Mouse (Mus musculus): ENCODE measurements at regions not wholly inside any gene's neighbourhood (a gene's known extent, or its start where the extent isn't known, plus 50 kb on each side); places are given as distances from the start of the nearest gene placed in this dataset.

DNA sequence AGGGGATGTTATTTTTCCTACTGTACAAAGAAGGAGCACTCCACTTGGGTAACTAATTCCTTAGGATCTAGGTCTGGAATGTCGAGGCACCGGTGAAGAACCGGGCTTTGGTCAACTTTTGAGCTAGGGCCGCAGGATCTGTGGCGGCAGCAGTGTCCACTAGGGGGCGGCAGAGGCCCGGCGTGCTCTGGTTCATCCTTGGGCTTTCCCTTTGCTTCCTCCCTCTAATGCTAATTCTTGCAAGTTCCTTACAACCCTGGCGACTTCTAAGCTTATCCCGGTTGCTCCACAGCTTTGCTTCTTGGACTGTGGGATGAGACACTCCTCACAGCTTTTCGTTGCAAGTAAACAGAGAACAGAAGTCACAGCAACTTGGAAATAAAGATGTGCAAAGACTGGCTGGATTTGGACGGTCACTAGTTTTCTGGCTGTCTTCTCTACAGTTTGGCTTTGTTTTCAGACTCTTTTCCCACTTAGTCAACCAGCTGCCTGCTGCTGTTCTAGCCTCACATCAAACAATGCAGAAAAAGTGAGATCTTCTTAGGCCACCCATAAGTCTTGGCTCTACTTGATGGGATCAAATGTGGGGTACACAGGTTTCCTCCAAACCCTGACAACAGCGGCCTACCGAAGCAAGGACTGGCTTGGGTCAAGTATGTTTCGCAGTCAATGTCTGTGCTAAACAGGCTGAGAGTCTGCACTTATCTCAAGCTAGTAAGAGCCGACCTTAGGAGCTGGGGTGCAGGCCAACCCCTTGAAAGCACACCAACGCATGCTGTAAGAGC lies 51.2 kb upstream of the Tmem72 start:
- DNase-seq, result peak; percentile 78

DNA sequence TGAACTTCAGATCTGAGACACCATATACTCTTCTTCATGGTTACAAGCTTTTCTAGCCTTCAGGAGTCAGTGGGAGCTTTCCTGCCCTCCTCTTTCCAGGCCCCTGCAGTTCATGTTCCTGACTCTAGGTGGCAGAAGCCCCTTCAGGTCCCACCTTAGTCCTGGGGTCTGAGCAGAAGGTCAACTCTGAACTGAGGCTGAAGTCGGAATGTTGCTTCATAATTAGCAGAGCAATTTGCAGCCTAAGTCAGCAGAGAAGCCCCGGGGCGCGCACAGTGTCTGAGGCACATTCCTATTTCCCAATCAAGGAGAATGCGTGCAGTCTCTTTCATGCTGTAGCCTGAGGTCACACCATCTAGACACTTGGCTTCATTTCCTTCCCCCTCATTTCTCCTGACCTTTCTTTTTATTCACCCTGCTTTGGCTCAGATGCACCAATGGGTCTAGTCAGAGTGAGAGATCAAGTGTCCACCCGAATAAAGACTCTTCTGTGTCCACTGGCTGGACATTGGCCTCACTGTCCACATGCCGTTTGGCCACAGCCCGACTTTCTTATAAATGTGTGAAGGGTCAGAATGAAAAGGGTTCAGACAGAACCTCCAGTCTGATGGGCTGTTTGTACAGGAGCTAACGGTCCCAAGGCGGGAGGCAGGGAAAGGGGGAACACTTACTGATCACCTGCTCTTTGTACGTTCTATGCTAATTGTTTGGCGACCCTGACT lies 58.4 kb upstream of the Tmem72 start:
- no peak for DNase-seq

DNA sequence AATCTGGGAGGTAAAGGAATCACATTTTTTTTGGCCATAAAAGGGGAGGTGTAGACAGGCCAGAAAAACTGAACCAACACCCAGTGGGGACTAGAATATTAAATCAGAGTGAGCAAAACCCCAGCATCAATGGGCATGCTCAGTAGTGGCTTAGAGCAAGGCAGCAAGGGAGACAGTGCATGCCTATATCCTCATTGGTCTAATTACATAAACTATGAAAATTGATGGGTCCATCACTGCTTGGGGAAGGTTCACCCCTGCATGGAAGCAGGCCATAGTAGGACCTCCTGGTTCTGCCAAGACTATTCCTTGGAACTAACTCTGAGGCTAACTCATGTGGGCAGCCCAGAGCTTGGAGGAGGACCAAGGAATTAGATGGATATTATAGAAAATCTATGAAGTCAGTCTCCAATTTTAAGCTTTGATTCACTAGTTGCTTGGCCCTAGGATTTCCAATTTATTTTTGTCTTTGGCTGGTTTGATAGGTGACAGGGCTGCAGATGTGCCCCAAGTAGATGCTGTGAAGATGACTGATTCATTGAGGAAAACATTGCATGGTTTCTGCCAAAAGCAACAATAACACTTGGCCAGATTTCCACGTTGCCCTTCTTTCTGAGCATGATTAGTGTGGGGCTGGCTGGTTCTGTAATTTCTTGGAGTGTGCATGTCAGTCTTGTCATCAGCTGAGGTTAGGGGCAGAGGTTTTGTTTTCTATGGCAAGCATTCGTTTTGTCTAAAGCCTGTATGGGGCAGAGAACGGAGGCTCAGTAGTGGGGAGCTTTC lies 70.0 kb upstream of the Tmem72 start:
- no peak for DNase-seq

DNA sequence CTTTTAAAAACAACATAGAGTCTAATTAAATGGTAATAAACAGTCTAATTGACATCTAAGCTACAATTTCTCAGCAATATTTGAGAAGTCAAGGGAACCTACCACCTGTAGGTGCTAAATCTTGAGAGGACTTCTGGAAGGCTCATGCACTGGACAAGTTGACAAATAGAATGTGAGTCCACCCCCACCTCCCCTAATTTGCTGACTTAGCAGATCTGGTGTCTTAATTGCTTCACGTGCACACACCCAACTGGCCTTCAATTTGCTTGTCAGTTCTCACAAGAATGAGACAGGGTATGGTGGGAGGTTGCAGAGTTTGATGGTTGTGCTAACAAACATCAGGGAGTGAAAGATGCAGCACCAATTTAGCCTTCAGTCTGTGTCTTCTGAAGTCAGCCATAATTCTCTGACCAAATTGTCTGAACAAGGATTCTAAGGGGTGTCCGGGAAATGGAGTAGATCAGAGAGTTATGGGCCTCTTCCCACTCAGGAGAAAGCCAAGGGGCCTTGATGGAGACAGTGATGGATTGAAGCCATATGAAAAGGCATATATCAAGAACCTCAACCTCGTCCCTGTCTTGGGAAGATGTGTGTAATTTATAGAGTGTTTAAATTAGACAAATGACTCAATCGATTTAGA lies 76.7 kb upstream of the Tmem72 start:
- DNase-seq, result no peak

DNA sequence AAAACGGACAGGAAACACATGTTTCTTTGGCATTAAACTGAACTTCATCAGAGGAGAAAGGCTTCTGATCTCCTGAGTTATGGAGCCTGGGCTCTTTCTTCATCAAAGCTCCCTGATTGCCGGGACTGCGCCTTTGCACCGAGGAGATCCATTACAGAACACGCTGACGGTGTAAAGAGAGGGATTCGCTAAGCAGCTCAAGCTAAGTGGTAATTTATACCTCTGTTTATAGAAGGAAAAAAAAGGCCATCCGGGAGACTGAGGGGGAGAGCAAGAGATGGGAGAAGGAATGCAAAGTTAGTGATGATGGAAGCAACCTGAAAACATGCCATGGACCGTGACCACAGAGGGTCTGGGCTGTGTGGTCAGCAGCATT lies 77.2 kb upstream of the Tmem72 start:
- no peak for DNase-seq

DNA sequence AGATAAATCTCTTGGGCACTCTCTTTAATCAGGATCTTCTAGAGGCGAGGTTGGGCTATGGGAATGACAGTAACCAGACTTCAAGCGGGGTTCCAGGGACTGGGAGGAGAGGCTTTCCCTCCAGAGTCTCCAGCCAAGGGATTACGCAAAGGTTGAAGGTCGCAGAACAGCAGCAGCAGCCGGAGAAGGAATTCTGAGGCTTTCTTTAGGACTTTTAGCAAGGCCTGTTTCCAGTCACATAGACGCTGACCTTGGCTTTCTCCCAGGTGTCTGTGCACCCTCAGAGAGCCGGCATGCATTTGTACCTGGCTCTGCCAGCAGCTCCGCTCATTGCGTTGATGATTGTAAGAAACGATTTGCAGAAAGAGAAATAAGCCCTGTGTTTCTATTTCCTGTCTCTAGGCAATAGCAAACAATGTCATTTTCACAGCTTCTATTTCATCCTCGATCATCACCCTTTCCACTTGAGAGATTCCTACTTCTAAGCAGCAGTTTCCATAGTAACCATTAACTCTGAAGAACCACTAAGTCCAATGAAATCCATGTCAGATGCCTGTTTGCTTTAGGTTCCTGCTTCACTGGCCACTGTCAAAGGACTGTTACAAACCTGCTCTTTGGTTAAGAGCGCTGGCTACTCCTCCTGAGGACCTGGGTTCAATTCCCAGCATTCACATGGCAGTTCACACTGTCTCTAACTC lies 104.7 kb upstream of the Tmem72 start:
- no peak for DNase-seq

DNA sequence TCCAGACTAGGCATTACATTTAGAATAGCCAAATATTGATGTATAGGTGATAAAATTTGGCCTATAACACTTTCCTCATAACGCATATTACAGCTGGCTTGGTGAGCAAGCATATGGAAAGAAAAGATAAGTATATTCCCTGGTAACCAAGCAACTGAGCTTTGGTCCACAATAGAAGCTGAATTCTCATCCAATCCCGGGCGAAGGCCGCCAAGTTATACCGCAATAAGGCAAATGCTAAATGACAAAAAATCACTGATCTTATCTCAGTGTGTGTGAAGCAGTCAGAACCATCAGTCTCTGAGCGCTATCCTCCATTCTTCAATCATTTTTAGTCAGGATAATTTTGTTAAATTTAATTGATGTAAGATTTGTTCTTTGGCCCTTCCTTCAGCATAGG lies 105.9 kb upstream of the Tmem72 start:
- no peak for DNase-seq

DNA sequence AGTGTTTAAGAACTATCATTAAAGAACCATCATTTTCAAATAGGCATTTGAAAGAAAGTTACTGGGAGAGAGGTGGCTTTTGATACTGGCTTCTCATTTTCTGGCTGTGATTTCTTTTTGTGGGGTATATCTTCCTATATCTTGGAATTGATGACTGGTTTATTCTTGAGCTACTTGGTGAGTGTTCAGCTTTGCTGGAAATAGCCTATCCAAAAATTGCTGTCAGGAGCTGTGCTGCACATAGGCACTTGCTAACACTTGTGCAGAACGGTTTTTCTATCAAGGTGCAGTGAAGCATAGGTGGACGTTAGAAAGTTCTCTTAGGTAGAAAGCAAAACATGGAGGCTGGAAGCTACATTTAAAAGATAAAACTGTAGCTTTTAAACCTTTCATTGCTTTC lies 108.9 kb upstream of the Tmem72 start:
- DNase-seq, result no peak

DNA sequence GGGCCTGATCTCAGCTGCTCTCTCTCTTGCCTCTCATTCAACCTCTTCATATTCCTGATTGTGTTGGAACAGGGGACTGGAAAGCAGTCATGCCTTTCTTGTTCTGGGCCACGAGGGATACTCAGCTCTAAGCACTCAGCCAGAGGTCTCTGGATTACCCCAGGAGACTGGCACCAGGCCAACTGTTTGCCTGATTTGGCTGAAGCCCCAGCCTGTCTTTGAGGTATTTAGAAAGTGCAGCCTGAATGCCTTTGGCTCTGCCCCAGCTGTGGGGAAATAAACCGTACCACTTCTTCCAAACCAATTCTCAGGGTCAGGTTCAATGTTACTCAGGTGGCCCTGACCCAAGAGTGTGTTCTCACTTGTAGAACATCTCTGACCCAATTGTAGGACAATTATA lies 112.6 kb upstream of the Tmem72 start:
- no peak for DNase-seq

DNA sequence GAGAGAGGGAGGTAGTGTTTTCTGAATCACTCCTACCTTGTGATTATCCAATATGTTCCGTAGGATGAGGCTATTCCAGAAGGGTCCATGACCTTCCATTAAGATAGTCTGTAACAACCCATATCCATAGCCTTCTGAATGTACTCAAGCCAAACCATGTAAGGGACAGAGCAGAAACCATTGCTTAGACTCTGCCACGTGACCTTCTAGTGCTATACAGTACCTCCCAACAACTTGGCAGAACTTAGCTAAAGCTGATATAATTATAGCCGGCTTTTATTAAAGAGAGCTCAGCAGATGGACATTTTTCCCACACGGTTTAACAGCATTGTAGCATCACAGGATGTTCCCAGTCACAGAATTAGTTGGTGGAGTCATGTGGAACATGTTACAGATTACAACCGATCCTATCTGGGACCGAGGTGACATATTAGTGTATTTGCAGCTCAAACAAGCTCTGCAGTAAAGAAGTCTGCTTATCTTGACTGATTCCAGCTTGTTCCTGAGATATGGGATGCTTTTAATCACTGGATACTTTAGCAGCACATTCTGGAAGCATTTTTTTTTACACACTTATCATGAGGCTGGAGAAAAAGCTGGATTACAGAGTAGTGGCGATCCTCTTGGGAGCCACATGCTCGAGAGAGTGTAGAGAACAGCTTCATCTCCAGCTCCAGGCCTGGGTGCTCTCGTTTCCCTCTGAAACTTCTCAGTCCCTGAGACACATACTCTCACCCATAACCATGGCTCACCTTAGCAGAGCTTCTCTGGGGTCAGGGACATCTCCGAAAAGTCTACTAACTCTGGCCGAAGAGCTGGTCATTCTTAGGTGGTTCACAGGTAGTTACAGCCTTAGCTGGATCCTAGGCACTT lies 129.5 kb upstream of the Tmem72 start:
- DNase-seq, result no peak

DNA sequence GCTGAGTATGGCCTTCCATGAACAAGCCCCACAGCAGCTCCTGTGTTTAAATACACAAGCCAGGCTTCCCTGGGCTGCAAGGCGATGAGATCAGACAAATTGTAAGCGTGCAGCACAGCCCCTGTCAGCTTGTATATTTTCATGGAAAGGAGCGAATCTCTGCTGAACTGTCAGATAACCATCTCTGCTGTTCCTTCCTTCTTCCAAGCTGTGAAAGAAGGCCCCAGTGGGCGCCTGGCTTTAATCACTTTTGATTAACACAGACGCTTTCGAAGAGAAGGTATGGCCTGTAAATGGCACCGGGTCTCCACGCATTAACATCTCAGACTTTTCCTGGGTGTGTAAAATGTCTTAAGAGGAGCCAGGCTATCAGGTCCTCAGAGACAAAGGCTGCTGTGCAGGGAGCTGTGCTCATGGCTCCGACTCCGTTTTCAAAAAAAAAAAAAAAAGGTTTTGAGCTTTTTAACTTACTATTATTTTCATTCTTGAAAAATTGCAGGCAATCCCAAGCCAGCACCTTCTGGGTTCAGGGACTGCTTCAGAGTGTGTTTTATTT lies 131.9 kb upstream of the Tmem72 start:
- DNase-seq, result no peak

DNA sequence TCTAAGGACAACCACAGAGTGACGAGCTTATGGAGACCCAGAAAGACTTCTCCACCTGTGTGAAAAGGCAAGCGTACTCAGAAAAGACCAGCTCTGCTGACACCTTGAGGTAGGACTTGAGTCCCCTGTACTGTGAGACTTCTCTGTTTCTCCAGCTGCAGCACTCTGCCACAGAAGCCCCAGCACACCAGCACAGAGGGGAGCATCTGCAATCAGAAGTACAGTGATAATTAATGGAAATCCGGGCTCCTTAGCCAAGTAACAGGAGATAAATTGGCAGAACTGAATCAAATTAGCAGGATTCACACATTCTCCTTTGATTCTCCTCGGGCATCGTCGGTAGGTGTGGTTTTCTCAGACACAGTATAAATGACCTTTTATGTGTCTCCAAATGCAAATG lies 137.3 kb upstream of the Tmem72 start:
- DNase-seq, result no peak

DNA sequence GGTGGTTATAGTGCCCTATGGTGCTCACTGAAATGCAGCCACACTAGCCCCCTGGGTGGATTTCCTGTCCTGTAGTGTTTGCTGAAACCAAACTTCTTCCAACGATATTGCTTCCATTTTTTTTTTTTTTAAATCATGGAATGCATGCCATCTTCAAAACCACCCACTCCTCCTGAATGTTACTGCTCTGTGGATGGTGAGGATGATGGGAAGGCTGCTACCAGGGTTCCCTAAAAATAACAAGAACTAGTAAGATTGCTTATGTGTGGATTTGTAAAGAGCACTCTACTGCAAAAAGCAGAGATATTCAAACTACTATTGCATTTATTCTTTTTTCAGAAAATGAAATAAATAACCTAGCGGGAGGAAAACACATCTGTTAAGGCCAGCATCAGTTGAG lies 139.4 kb upstream of the Tmem72 start:
- no peak for DNase-seq

DNA sequence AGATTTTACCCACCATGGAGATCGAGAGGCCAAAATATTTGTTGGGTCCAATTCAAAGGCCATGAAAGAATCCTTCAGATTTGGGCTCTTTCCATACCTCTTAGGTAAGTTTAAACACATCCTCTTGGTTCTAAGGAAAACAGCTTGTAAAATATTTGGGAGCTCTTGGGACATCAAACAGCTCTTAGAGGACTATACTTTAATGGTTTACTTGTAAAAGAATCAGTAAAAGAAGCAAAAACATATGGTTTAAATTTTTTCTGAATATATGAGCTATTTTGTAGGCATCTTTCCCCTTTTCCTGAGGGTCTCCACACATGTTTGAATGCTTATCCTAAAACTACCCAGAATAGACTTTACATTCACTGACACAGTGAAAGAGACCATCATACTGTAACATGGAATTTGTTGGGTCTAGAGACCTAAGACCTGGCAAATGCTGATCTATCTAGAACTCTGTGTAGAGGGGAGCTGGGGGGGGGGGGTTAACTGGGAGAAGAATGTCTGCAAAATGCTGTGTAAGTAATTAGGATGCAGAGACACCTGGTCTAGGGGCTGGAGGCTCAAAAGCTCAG lies 140.3 kb upstream of the Tmem72 start:
- no peak for DNase-seq

DNA sequence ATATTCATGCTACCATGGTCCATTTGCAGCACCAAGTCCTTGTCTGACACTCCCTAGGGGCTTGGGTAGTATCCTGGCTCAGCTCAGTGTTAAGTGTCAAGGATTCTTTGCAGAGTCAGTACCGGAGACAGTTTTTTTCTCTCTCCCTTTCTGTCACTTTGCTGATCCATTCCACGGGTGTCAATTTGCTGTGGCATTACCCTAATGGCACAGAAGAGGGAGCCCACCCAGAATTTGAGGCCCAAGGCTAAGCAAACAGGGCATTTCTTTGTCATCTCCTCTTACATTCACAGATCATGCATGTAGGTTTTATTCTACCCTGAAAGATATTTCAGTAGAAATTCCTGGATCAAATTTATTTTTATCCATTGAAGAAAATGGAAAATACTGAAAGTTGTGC lies 146.4 kb upstream of the Tmem72 start:
- DNase-seq, result no peak

DNA sequence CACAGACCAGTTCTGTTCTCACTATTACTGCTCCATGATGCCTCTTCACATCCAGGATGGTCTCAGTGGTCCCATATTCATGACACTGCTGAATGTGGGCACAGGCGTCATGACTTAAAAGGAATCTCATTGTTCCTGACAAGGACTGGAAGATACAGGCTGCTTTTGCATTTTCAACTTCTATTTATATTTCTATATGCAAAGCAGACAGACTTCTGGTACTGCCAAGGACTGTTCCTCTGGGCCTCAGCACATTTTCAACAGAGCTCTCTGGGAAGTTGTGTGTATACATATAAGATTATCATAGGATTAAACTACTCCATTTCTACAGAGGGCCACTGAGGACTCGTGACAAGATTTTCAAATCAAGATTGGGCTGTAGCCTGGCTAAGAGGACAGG lies 146.9 kb upstream of the Tmem72 start:
- no peak for DNase-seq

DNA sequence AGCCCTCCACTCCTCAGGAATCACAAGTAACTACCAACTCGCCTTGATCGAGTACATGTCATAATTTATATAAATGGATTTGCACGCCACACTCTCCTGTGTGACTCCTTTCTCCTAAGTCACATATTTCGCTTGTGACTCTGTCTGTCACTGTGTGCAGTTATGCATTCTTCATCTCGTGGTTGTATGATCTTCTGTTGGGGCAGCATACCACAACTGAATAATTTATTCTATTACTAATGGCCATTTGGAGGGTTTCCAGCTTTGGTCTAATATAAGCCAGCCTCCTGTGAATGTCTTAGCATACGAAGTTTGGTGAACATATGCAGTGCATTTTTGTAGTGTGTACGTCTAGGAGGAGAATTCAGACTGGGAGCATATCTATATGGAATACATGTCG lies 176.6 kb upstream of the Tmem72 start:
- DNase-seq, result no peak

DNA sequence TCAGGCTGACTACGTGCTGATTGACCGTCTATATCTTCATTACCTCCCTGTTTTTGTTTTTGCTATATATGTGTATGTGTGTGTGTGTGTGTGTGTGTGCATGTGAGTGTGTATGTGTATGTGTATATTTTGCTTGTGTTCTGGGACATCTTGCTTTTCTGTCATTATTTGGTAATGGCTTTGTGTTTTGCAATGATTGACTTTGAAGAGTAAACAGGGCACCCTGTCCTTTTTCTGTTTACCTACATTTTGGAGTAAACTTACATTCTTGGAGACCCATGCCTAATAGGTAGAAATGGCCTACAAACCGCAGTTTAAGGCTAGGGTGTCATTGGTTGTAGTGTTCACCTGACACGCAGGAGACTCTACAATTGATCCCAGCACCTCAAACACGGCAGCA lies 177.5 kb upstream of the Tmem72 start:
- no peak for DNase-seq

DNA sequence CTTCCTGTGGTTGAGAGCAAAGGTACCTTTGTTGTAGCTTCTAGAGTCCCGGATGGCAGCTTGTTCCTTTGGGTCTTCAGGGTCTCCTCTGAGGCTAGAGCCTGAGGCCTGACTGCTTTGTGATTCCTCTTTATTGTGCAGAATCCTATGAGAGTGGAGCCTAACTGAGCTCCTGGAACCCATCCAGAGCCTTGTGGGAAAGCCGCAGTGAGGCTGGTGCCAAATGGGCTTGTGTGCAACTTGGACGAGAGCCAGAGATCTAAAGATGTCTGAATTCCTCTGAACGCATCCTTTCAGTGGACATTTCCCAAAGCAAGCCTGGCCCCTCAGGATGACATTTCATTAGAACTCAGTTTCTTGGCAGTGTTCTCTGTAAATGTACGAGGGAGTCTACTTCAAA lies 178.4 kb upstream of the Tmem72 start:
- DNase-seq, result peak; percentile 28

DNA sequence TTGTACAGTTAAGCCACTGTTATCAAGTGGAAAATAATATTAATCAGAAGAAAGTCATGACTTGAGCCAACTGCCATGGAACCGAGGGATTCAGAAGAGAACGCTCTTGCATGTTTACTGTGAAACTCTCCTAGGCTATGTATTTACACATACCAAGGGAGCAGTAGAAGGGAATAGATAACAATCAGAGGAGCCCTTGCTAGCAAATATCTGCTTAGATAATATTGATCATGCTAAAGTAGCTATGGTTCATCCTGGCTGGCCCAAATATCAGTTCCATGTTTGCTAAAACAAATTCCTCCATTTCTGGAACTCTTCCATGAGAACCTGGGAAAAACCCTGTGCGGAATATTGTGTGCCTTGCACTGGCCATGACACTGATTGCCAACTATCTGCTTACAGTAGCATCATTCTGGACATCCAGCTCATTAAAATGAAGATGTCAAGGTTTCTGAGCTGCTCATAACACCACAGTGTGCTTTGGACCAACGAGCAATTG lies 179.5 kb upstream of the Tmem72 start:
- no peak for DNase-seq

DNA sequence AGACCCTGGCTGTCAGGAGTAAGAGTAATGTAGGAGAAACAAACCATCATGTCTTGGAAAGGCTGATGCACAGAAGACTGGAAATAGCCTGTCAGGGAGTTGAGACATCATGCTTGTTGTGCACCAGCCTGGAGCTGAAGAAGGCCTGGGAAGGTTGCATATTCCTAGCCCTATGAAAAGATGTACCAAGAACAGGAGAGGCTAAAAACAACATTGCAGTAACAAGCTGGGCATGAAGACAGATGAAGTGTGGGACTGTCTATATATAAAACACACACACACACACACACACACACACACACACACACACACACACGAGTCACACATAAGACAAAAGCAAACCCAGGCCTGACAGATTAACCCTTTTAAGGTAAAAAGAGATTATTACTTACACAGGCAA lies 185.1 kb upstream of the Tmem72 start:
- peak; percentile 11 for DNase-seq

Data from right cerebral cortex, postnatal 25 days (tissue).